Mouse (Mus musculus) cortical plate, adult 2 months (tissue): ENCODE data around the gene Retreg3. TPM values are rescaled to one million over a fixed set of nuclear protein-coding genes. Genes with fewer than 3 reads are reported as not detected.

Experiments used
- H3K27ac ChIP-seq: fragments of 200-500 bp; 2 replicates; pipeline ENCODE4 v1.5.1; 2012; ENCODE audit warnings: low read length, control low read depth, inconsistent platforms; ENCODE audit not compliant: insufficient read depth
- H3K4me1 ChIP-seq: fragments of 200-500 bp; 2 replicates; pipeline ENCODE4 v1.6.1; 2011; ENCODE audit warnings: low read length; ENCODE audit not compliant: control insufficient read depth, insufficient read depth
- H3K4me3 ChIP-seq: fragments of 200-500 bp; 2 replicates; pipeline ENCODE4 v1.5.1; 2011; ENCODE audit warnings: mild to moderate bottlenecking, low read length, control low read depth; ENCODE audit not compliant: insufficient read depth
- CTCF ChIP-seq: fragments of 200-500 bp; IDR thresholded peaks from 2 replicates; pipeline ENCODE4 v1.5.1; 2011; ENCODE audit warnings: mild to moderate bottlenecking, control low read depth, low read length; ENCODE audit not compliant: insufficient read depth; ENCODE audit errors: extremely low read depth
- POLR2A ChIP-seq: fragments of 200-500 bp; IDR thresholded peaks from 2 replicates; pipeline ENCODE4 v1.6.1; 2011; ENCODE audit warnings: mild to moderate bottlenecking, low read length, control low read depth; ENCODE audit not compliant: insufficient read depth; ENCODE audit errors: extremely low read depth
- polyA plus RNA-seq: library from polyadenylated mRNA; depleted of rRNA; stranded (reverse); fragments of >200 nt; gene quantifications from 2 replicates; pipeline ENCODE4 v1.2.3, GENCODE M21; 2012

Retreg3 gene
- polyA plus RNA-seq, 1 experiment, result 65.7 TPM

GRCm38 (mm10) chr11:101084246-101084645 lies 35.4 kb downstream of the Retreg3 start:
- no peak overlapping the region for H3K27ac ChIP-seq
- TF ChIP-seq CTCF (no peak), POLR2A (no peak)
- peaks cover 5% of the 10 kb centered on the region for H3K4me1 ChIP-seq
- no peak overlapping the region for H3K4me3 ChIP-seq

- TF ChIP-seq CTCF (no peak), POLR2A (no peak)
- peak overlapping the region; percentile 90 for H3K4me3 ChIP-seq
- H3K4me1 ChIP-seq, result peaks cover 5% of the 10 kb centered on the region
- peak overlapping the region; percentile 26 for H3K27ac ChIP-seq
These were observed 36.5 kb downstream of the Retreg3 start for GRCm38 (mm10) chr11:101083083-101083697.

GRCm38 (mm10) chr11:101082208-101083082 lies 37.2 kb downstream of the Retreg3 start, which contains the start of gene Coasy:
Gene Coasy (plus strand): TSS chr11:101082565.
- TF ChIP-seq CTCF (peak; percentile 28; the same call in 1 of the 2 replicates), POLR2A (peak; percentile 68)
- peak within 1 kb of the TSS; percentile 26 for H3K27ac ChIP-seq

GRCm38 (mm10) chr11:101081659-101082058 lies 38.0 kb downstream of the Retreg3 start:
- Histone ChIP-seq H3K4me1 (peaks cover 2% of the 10 kb centered on the region; the same call in 1 of the 2 replicates), H3K27ac (0 out of 2 replicates have a peak overlapping the region, but pooled peaks have one; percentile 6), H3K4me3 (peak overlapping the region; percentile 90)
- no peak for TF ChIP-seq POLR2A
- TF ChIP-seq CTCF, result no peak

More at GRCm38 (mm10) chr11:101082208-101083082, 37.2 kb downstream of the Retreg3 start, which contains the start of gene Coasy:
- Histone ChIP-seq H3K4me3 (peak within 1 kb of the TSS; percentile 90), H3K4me1 (peaks cover 2% of the 10 kb centered on the region; the same call in 1 of the 2 replicates)

- Histone ChIP-seq H3K4me1 (peaks cover 2% of the 10 kb centered on the region; the same call in 1 of the 2 replicates), H3K4me3 (no peak overlapping the region), H3K27ac (no peak overlapping the region)
- no peak for TF ChIP-seq POLR2A
- TF ChIP-seq CTCF, result no peak
These were observed 39.3 kb downstream of the Retreg3 start for GRCm38 (mm10) chr11:101080421-101080820.

- Histone ChIP-seq H3K4me1 (peaks cover 2% of the 10 kb centered on the region; the same call in 1 of the 2 replicates), H3K4me3 (no peak overlapping the region)
- no peak for TF ChIP-seq CTCF
These were observed 39.9 kb downstream of the Retreg3 start for GRCm38 (mm10) chr11:101079746-101080145.

GRCm38 (mm10) chr11:101078121-101078520 lies 41.6 kb downstream of the Retreg3 start, which contains the start of gene Hsd17b1:
Gene Hsd17b1 (plus strand): TSS chr11:101078411.
- TF ChIP-seq POLR2A (no peak), CTCF (no peak)
- no peak within 1 kb of the TSS for H3K27ac ChIP-seq
- no peaks in the 10 kb centered on the region for H3K4me1 ChIP-seq
- H3K4me3 ChIP-seq, result no peak within 1 kb of the TSS

More at GRCm38 (mm10) chr11:101079746-101080145, 39.9 kb downstream of the Retreg3 start:
- no peak overlapping the region for H3K27ac ChIP-seq

GRCm38 (mm10) chr11:101071810-101072428 lies 47.8 kb downstream of the Retreg3 start:
- Histone ChIP-seq H3K4me1 (0 out of 2 replicates have a peak, but pooled peaks cover 2% of the 10 kb centered on the region), H3K27ac (no peak overlapping the region), H3K4me3 (no peak overlapping the region)
- no peak for TF ChIP-seq POLR2A
- no peak for TF ChIP-seq CTCF

- Histone ChIP-seq H3K27ac (no peak overlapping the region), H3K4me1 (0 out of 2 replicates have a peak, but pooled peaks cover 2% of the 10 kb centered on the region), H3K4me3 (peak overlapping the region; percentile 37; the same call in 1 of the 2 replicates)
- no peak for TF ChIP-seq POLR2A
- no peak for TF ChIP-seq CTCF
These were observed 48.7 kb downstream of the Retreg3 start for GRCm38 (mm10) chr11:101070987-101071386.
